Mouse (Mus musculus) bone marrow macrophage, adult 2 months (primary cell): ENCODE measurements at regions not wholly inside any gene's neighbourhood (a gene's known extent, or its start where the extent isn't known, plus 50 kb on each side); places are given as distances from the start of the nearest gene placed in this dataset.

ENCODE experiments used
- H3K27ac ChIP-seq: 2 replicates; pipeline ENCODE4 v1.5.1; 2012; ENCODE audit warnings: low read depth, low read length; ENCODE audit not compliant: insufficient read depth
- H3K4me1 ChIP-seq: 2 replicates; pipeline ENCODE4 v1.6.1; 2012; ENCODE audit warnings: low read length; ENCODE audit not compliant: control insufficient read depth, insufficient read depth
- H3K4me3 ChIP-seq: 2 replicates; pipeline ENCODE4 v1.5.1; 2012; ENCODE audit warnings: mild to moderate bottlenecking, low read length, moderate library complexity; ENCODE audit not compliant: insufficient read depth
- CTCF ChIP-seq: IDR thresholded peaks from 2 replicates; pipeline ENCODE4 v1.5.1; 2012; ENCODE audit warnings: low read depth, mild to moderate bottlenecking, low read length, moderate library complexity
- POLR2A ChIP-seq: IDR thresholded peaks from 2 replicates; pipeline ENCODE4 v1.6.1; 2012; ENCODE audit warnings: mild to moderate bottlenecking, low read depth, low read length, borderline replicate concordance

GRCm38 (mm10) chr13:43961047-43961690 is 176.6 kb downstream of the Cd83 start:
- Histone ChIP-seq H3K27ac (no peak overlapping the region), H3K4me1 (no peaks in the 10 kb centered on the region), H3K4me3 (no peak overlapping the region)
- TF ChIP-seq CTCF (no peak), POLR2A (no peak)

- TF ChIP-seq CTCF, result no peak
- TF ChIP-seq POLR2A, result no peak
- no peak overlapping the region for H3K4me3 ChIP-seq
- H3K4me1 ChIP-seq, result no peaks in the 10 kb centered on the region
- no peak overlapping the region for H3K27ac ChIP-seq
These were observed 177.4 kb downstream of the Cd83 start for GRCm38 (mm10) chr13:43961987-43962386.

- no peak overlapping the region for H3K4me3 ChIP-seq
These were observed 178.7 kb downstream of the Cd83 start for GRCm38 (mm10) chr13:43963321-43963720.

GRCm38 (mm10) chr13:43965256-43965905 is 180.8 kb downstream of the Cd83 start:
- TF ChIP-seq POLR2A (no peak), CTCF (no peak)
- Histone ChIP-seq H3K27ac (no peak overlapping the region), H3K4me3 (no peak overlapping the region), H3K4me1 (no peaks in the 10 kb centered on the region)

More at GRCm38 (mm10) chr13:43963321-43963720, 178.7 kb downstream of the Cd83 start:
- no peak for TF ChIP-seq POLR2A
- TF ChIP-seq CTCF, result no peak
- Histone ChIP-seq H3K27ac (no peak overlapping the region), H3K4me1 (no peaks in the 10 kb centered on the region)

- no peak overlapping the region for H3K27ac ChIP-seq
- TF ChIP-seq POLR2A, result no peak
- no peak for TF ChIP-seq CTCF
- no peak overlapping the region for H3K4me3 ChIP-seq
- H3K4me1 ChIP-seq, result no peaks in the 10 kb centered on the region
These were observed 182.9 kb downstream of the Cd83 start for GRCm38 (mm10) chr13:43967516-43967915.

- TF ChIP-seq CTCF, result no peak
- TF ChIP-seq POLR2A, result no peak
- Histone ChIP-seq H3K4me1 (no peaks in the 10 kb centered on the region), H3K27ac (no peak overlapping the region), H3K4me3 (no peak overlapping the region)
These were observed 188.3 kb downstream of the Cd83 start for GRCm38 (mm10) chr13:43972906-43973305.

GRCm38 (mm10) chr13:43975281-43975680 is 190.7 kb downstream of the Cd83 start:
- no peaks in the 10 kb centered on the region for H3K4me1 ChIP-seq
- no peak overlapping the region for H3K27ac ChIP-seq
- no peak for TF ChIP-seq POLR2A
- no peak for TF ChIP-seq CTCF
- H3K4me3 ChIP-seq, result no peak overlapping the region

GRCm38 (mm10) chr13:43975801-43976200 is 191.2 kb downstream of the Cd83 start:
- H3K4me3 ChIP-seq, result no peak overlapping the region
- TF ChIP-seq CTCF, result no peak
- no peak for TF ChIP-seq POLR2A
- H3K4me1 ChIP-seq, result no peaks in the 10 kb centered on the region
- H3K27ac ChIP-seq, result no peak overlapping the region

GRCm38 (mm10) chr13:43976676-43977075 is 192.1 kb downstream of the Cd83 start:
- no peak for TF ChIP-seq CTCF
- TF ChIP-seq POLR2A, result no peak
- no peak overlapping the region for H3K4me3 ChIP-seq
- H3K27ac ChIP-seq, result no peak overlapping the region
- no peaks in the 10 kb centered on the region for H3K4me1 ChIP-seq

GRCm38 (mm10) chr13:43987338-43987737 is 202.8 kb downstream of the Cd83 start:
- TF ChIP-seq POLR2A (no peak), CTCF (no peak)
- no peak overlapping the region for H3K4me3 ChIP-seq
- H3K4me1 ChIP-seq, result no peaks in the 10 kb centered on the region
- no peak overlapping the region for H3K27ac ChIP-seq
